In genomic region chr6:131373160-131373559, GRCm38 (mm10) we compare ENCODE assay signal across 19 mouse cellular contexts. TPM values are rescaled to one million over a fixed set of nuclear protein-coding genes. Genes with fewer than 3 reads are reported as not detected.
"Had no signal": no experiment of that assay in that cellular context is flagged by ENCODE, and none has a peak within 500 bp of the region (broad histone marks: within the 10 kb centered on the region; RNA-seq: fewer than 3 reads in every experiment).

No protein-coding gene starts in this region.

- DNase-seq: liver, postnatal 0 days; lung, adult 2 months; lung, postnatal 14 days; lung, postnatal 36 days; midbrain, embryonic 14.5 days; right cerebral cortex, postnatal 14 days; thymus, adult 2 months; thymus, postnatal 25 days; thymus, postnatal 4 days had no signal

- H3K9ac ChIP-seq: liver, postnatal 0 days; lung, embryonic 15.5 days; midbrain, embryonic 12.5 days; neural tube, embryonic 13.5 days; stomach, embryonic 15.5 days had no signal

- H3K4me3 ChIP-seq: lung, embryonic 15.5 days; midbrain, embryonic 10.5 days; midbrain, embryonic 12.5 days; myocyte; neural tube, embryonic 13.5 days; stomach, embryonic 15.5 days had no signal

- H3K9me3 ChIP-seq: lung, embryonic 15.5 days; midbrain, embryonic 10.5 days; midbrain, embryonic 12.5 days; neural tube, embryonic 13.5 days; stomach, embryonic 15.5 days had no signal

- H3K27me3 ChIP-seq: lung, embryonic 15.5 days; midbrain, embryonic 12.5 days; neural tube, embryonic 13.5 days; stomach, embryonic 15.5 days had no signal

- H3K4me1 ChIP-seq: lung, embryonic 15.5 days; midbrain, embryonic 10.5 days; midbrain, embryonic 12.5 days; neural tube, embryonic 13.5 days; stomach, embryonic 15.5 days had no signal

- H3K27ac ChIP-seq: lung, embryonic 15.5 days; macrophage; midbrain, embryonic 10.5 days; midbrain, embryonic 12.5 days; neural tube, embryonic 13.5 days; stomach, embryonic 15.5 days; stomach, postnatal 0 days had no signal

- ATAC-seq: liver, postnatal 0 days; lung, postnatal 0 days; midbrain, embryonic 16.5 days had no signal

- H3K4me2 ChIP-seq: lung, embryonic 15.5 days; midbrain, embryonic 12.5 days; neural tube, embryonic 13.5 days; stomach, embryonic 15.5 days had no signal

RNA-seq across cellular contexts. Expression of gene Styk1, which starts 19.8 kb away (rescaled TPM):
- polyA plus RNA-seq: macrophage had no signal
